Mouse (Mus musculus): ENCODE measurements around the gene Rab31. TPM values are rescaled to one million over a fixed set of nuclear protein-coding genes. Genes with fewer than 3 reads are reported as not detected.

Rab31 gene
- total RNA-seq, 1 experiment, result 22.8 TPM

GRCm38 (mm10) chr17:65647226-65647625 lies 125.3 kb downstream of the Rab31 start:
- H3K27ac ChIP-seq (ENCODE audit: insufficient read depth, low read depth, low read length, poor library complexity, severe bottlenecking), result no peak overlapping the region
- no peak overlapping the region for H3K9ac ChIP-seq (ENCODE audit: insufficient read depth, low read depth, low read length, poor library complexity, severe bottlenecking)
- DNase-seq (ENCODE audit: low read depth, low spot score), result no peak
- no peaks in the 10 kb centered on the region for H3K36me3 ChIP-seq (ENCODE audit: control insufficient read depth, insufficient read depth, low read length, poor library complexity, severe bottlenecking)
- no peak overlapping the region for H3K4me3 ChIP-seq (ENCODE audit: insufficient read depth in 1 of 2, low read depth in 1 of 2, low read length in 2 of 2, poor library complexity in 1 of 2, severe bottlenecking in 1 of 2)
- in situ Hi-C loops (cut with MboI; ENCODE audit: low sequenced_read_pairs in 2 of 2, unreplicated experiment in 2 of 2), result no loop called here
- H3K9me3 ChIP-seq (ENCODE audit: control insufficient read depth, insufficient read depth, low read depth, low read length), result no peaks in the 10 kb centered on the region
- no peak for TF ChIP-seq HCFC1 (IDR thresholded peaks at IDR 0.05; ENCODE audit: borderline replicate concordance, insufficient read depth, low read length)
- TF ChIP-seq MAFK (IDR thresholded peaks at IDR 0.05; ENCODE audit: insufficient read depth, low read depth, low read length), result no peak
- no peak for TF ChIP-seq CHD2 (IDR thresholded peaks at IDR 0.05; ENCODE audit: low read depth, low read length)
- TF ChIP-seq ZNF384 (IDR thresholded peaks at IDR 0.05; ENCODE audit: low read depth, low read length), result no peak; the same call in 1 of the 2 replicates
- no peak for TF ChIP-seq ZC3H11A (IDR thresholded peaks at IDR 0.05; ENCODE audit: borderline replicate concordance, low read depth, low read length)
- peaks cover 9 to 17% of the 10 kb centered on the region in 2 experiments for H3K4me1 ChIP-seq (ENCODE audit: control insufficient read depth in 2 of 2, insufficient read depth in 2 of 2, low read length in 2 of 2, poor library complexity in 1 of 2)

GRCm38 (mm10) chr17:65643579-65643978 lies 129.0 kb downstream of the Rab31 start:
- Histone ChIP-seq H3K36me3 (ENCODE audit: control insufficient read depth, insufficient read depth, low read length, poor library complexity, severe bottlenecking) (no peaks in the 10 kb centered on the region), H3K27ac (ENCODE audit: insufficient read depth, low read depth, low read length, poor library complexity, severe bottlenecking) (no peak overlapping the region), H3K4me3 (ENCODE audit: insufficient read depth in 1 of 2, low read depth in 1 of 2, low read length in 2 of 2, poor library complexity in 1 of 2, severe bottlenecking in 1 of 2) (no peak overlapping the region), H3K9me3 (ENCODE audit: control insufficient read depth, insufficient read depth, low read depth, low read length) (no peaks in the 10 kb centered on the region), H3K4me1 (ENCODE audit: control insufficient read depth in 2 of 2, insufficient read depth in 2 of 2, low read length in 2 of 2, poor library complexity in 1 of 2) (peaks cover 6 to 9% of the 10 kb centered on the region in 2 experiments), H3K9ac (ENCODE audit: insufficient read depth, low read depth, low read length, poor library complexity, severe bottlenecking) (no peak overlapping the region)
- TF ChIP-seq CHD2 (IDR thresholded peaks at IDR 0.05; ENCODE audit: low read depth, low read length) (no peak), MAFK (IDR thresholded peaks at IDR 0.05; ENCODE audit: insufficient read depth, low read depth, low read length) (no peak), ZC3H11A (IDR thresholded peaks at IDR 0.05; ENCODE audit: borderline replicate concordance, low read depth, low read length) (no peak), ZNF384 (IDR thresholded peaks at IDR 0.05; ENCODE audit: low read depth, low read length) (no peak), HCFC1 (IDR thresholded peaks at IDR 0.05; ENCODE audit: borderline replicate concordance, insufficient read depth, low read length) (no peak)
- in situ Hi-C loops (cut with MboI; ENCODE audit: low sequenced_read_pairs in 2 of 2, unreplicated experiment in 2 of 2), result no loop called here
- no peak for DNase-seq (ENCODE audit: low read depth, low spot score)

- H3K27ac ChIP-seq (ENCODE audit: insufficient read depth, low read depth, low read length, poor library complexity, severe bottlenecking), result no peak overlapping the region
- TF ChIP-seq CHD2 (IDR thresholded peaks at IDR 0.05; ENCODE audit: low read depth, low read length) (no peak), ZNF384 (IDR thresholded peaks at IDR 0.05; ENCODE audit: low read depth, low read length) (no peak), HCFC1 (IDR thresholded peaks at IDR 0.05; ENCODE audit: borderline replicate concordance, insufficient read depth, low read length) (no peak), MAFK (IDR thresholded peaks at IDR 0.05; ENCODE audit: insufficient read depth, low read depth, low read length) (no peak), ZC3H11A (IDR thresholded peaks at IDR 0.05; ENCODE audit: borderline replicate concordance, low read depth, low read length) (no peak)
Measured at GRCm38 (mm10) chr17:65643051-65643521, 129.5 kb downstream of the Rab31 start.

GRCm38 (mm10) chr17:65642578-65642991 lies 130.0 kb downstream of the Rab31 start:
- H3K9ac ChIP-seq (ENCODE audit: insufficient read depth, low read depth, low read length, poor library complexity, severe bottlenecking), result no peak overlapping the region
- no peak for DNase-seq (ENCODE audit: low read depth, low spot score)
- no peaks in the 10 kb centered on the region for H3K9me3 ChIP-seq (ENCODE audit: control insufficient read depth, insufficient read depth, low read depth, low read length)
- TF ChIP-seq ZNF384 (IDR thresholded peaks at IDR 0.05; ENCODE audit: low read depth, low read length), result no peak
- TF ChIP-seq HCFC1 (IDR thresholded peaks at IDR 0.05; ENCODE audit: borderline replicate concordance, insufficient read depth, low read length), result no peak
- TF ChIP-seq ZC3H11A (IDR thresholded peaks at IDR 0.05; ENCODE audit: borderline replicate concordance, low read depth, low read length), result no peak
- TF ChIP-seq CHD2 (IDR thresholded peaks at IDR 0.05; ENCODE audit: low read depth, low read length), result no peak
- no peak for TF ChIP-seq MAFK (IDR thresholded peaks at IDR 0.05; ENCODE audit: insufficient read depth, low read depth, low read length)
- peaks cover under 1 to 8% of the 10 kb centered on the region in 2 experiments; a peak in 3 of 4 replicates for H3K4me1 ChIP-seq (ENCODE audit: control insufficient read depth in 2 of 2, insufficient read depth in 2 of 2, low read length in 2 of 2, poor library complexity in 1 of 2)
- in situ Hi-C loops (cut with MboI; ENCODE audit: low sequenced_read_pairs in 2 of 2, unreplicated experiment in 2 of 2), result no loop called here
- H3K36me3 ChIP-seq (ENCODE audit: control insufficient read depth, insufficient read depth, low read length, poor library complexity, severe bottlenecking), result no peaks in the 10 kb centered on the region
- H3K27ac ChIP-seq (ENCODE audit: insufficient read depth, low read depth, low read length, poor library complexity, severe bottlenecking), result no peak overlapping the region
- H3K4me3 ChIP-seq (ENCODE audit: insufficient read depth in 1 of 2, low read depth in 1 of 2, low read length in 2 of 2, poor library complexity in 1 of 2, severe bottlenecking in 1 of 2), result no peak overlapping the region

More at GRCm38 (mm10) chr17:65643051-65643521, 129.5 kb downstream of the Rab31 start:
- Histone ChIP-seq H3K36me3 (ENCODE audit: control insufficient read depth, insufficient read depth, low read length, poor library complexity, severe bottlenecking) (no peaks in the 10 kb centered on the region), H3K4me3 (ENCODE audit: insufficient read depth in 1 of 2, low read depth in 1 of 2, low read length in 2 of 2, poor library complexity in 1 of 2, severe bottlenecking in 1 of 2) (no peak overlapping the region), H3K9ac (ENCODE audit: insufficient read depth, low read depth, low read length, poor library complexity, severe bottlenecking) (no peak overlapping the region), H3K4me1 (ENCODE audit: control insufficient read depth in 2 of 2, insufficient read depth in 2 of 2, low read length in 2 of 2, poor library complexity in 1 of 2) (peaks cover 2 to 9% of the 10 kb centered on the region in 2 experiments; a peak in 3 of 4 replicates), H3K9me3 (ENCODE audit: control insufficient read depth, insufficient read depth, low read depth, low read length) (no peaks in the 10 kb centered on the region)
- no peak for DNase-seq (ENCODE audit: low read depth, low spot score)
- in situ Hi-C loops (cut with MboI; ENCODE audit: low sequenced_read_pairs in 2 of 2, unreplicated experiment in 2 of 2), result no loop called here

All from ES-E14 (cell line).